Mouse (Mus musculus): ENCODE measurements around the gene Clcf1.

GRCm38 (mm10) chr19:4227894-4228678, 14.0 kb downstream of the Clcf1 start:
- TF ChIP-seq CTCF (IDR thresholded peaks at IDR 0.05; ENCODE audit: low read depth, low read length) (peak; percentile 74), POLR2A (IDR thresholded peaks at IDR 0.05; ENCODE audit: extremely low read depth, insufficient read depth, low read length) (no peak)
